Mouse (Mus musculus) lung, postnatal 0 days (tissue): Measurements from ENCODE around the gene Rprd2. TPM values are rescaled to one million over a fixed set of nuclear protein-coding genes. Genes with fewer than 3 reads are reported as not detected.

Experiments used
- ATAC-seq: fragments of 200-750 bp; cut with Nextera tagmentation; 2 replicates; pipeline ENCODE4 v1.8.0; 2017; ENCODE audit warnings: moderate library complexity
- DNase-seq: peaks from one replicate; pipeline ENCODE4 v3.0.0-alpha.2; 2016; ENCODE audit warnings: low spot score
- H3K27ac ChIP-seq: fragments of 300-500 bp; sonication (generic); 2 replicates; pipeline ENCODE4 v1.5.1; 2014; ENCODE audit warnings: antibody characterized with exemption, mild to moderate bottlenecking, low read length, mixed read lengths
- H3K27me3 ChIP-seq: fragments of 300-500 bp; sonication (generic); replicated peaks from 2 replicates; pipeline ENCODE4 v1.6.1; 2014; ENCODE audit warnings: low read length, mixed read lengths; ENCODE audit not compliant: insufficient read depth
- H3K36me3 ChIP-seq: fragments of 300-500 bp; sonication (generic); 2 replicates; pipeline ENCODE4 v1.6.1; 2014; ENCODE audit warnings: low read length, mixed read lengths; ENCODE audit not compliant: insufficient read depth
- H3K4me1 ChIP-seq: fragments of 300-500 bp; sonication (generic); 2 replicates; pipeline ENCODE4 v1.6.1; 2014; ENCODE audit warnings: antibody characterized with exemption, low read depth, low read length, mixed read lengths; ENCODE audit not compliant: insufficient read depth
- H3K4me2 ChIP-seq: fragments of 300-500 bp; sonication (generic); replicated peaks from 2 replicates; pipeline ENCODE4 v1.6.1; 2014; ENCODE audit warnings: low read depth, mild to moderate bottlenecking, low read length, moderate library complexity, mixed read lengths
- H3K4me3 ChIP-seq: fragments of 300-500 bp; sonication (generic); 2 replicates; pipeline ENCODE4 v1.5.1; 2014; ENCODE audit warnings: low read depth, low read length
- H3K9ac ChIP-seq: fragments of 300-500 bp; sonication (generic); replicated peaks from 2 replicates; pipeline ENCODE4 v1.6.1; 2014; ENCODE audit warnings: low read depth, mild to moderate bottlenecking
- H3K9me3 ChIP-seq: fragments of 300-500 bp; sonication (generic); 2 replicates; pipeline ENCODE4 v1.6.1; 2016; ENCODE audit warnings: low read length, mixed read lengths
- CTCF ChIP-seq: IDR thresholded peaks from 2 replicates; pipeline ENCODE4 v1.5.1; 2016; ENCODE audit warnings: antibody characterized with exemption, mild to moderate bottlenecking
- EP300 ChIP-seq: IDR thresholded peaks from 2 replicates; pipeline ENCODE4 v1.6.1; 2016; ENCODE audit warnings: antibody characterized with exemption, mild to moderate bottlenecking, control low read depth
- WGBS: fragments of 180-500 bp; shearing (Covaris S2); extraction: QIAGEN DNeasy Blood & Tissue Kit; methylation state at CpG from one replicate; pipeline ENCODE4 v1.1.7; 2014; 5-methylcytosine and 5-hydroxymethylcytosine counted together
- polyA plus RNA-seq: library from polyadenylated mRNA; unstranded; fragments of >200 nt; fragmentation: Nextera tagmentation; extraction: Ambion mirVana; gene quantifications from 2 replicates; pipeline ENCODE4 v1.2.1, GENCODE M21; 2015

Gene Rprd2
- 12.9 and 14.0 TPM in 2 replicates for polyA plus RNA-seq

DNA sequence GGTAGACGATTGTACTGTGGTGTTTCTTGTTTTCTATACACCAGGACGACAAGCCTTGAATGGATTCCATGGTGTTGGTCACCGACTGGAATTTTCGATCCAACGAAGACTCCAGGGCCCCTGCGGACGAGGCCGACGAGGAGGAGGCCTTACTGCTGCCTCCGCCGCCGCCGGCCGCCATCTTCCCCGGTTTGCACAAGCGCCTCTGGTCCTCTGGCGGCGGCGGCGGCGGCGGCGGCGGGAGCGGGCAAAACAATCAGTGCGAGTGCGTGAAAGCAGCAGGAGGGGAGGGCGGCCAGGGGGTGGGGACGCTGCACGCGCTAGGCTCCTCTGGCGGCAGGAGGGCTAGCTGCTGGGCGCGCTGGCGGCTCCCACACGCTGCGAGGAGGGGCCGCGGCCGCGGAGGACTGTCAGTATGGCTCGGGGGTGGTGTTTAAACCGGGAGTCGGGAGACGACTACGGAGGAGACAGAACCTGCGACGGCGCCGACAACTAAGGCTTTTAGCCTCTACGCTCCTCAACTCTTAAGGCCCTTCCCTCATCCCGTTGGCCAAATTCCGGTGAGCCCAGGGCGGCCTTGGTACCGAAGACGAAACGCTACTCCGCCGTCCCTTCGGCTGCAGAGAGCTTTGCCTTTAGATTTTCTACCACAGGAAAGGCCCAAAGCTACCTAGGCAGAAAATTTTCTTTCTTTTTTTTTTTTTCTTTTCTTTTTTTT is at the start of gene Rprd2:
Gene Rprd2 (minus strand): TSS at position 293 of the 718 bp plus-strand sequence.
- peak; percentile 87 for DNase-seq
- H3K9me3 ChIP-seq = no peaks in the 10 kb centered on the region
- ATAC-seq = peak; percentile 43
- H3K27ac ChIP-seq = peak within 1 kb of the TSS; percentile 100
- peaks cover 10% of the 10 kb centered on the region; the same call in 1 of the 2 replicates for H3K4me1 ChIP-seq
- H3K27me3 ChIP-seq = no peaks in the 10 kb centered on the region
- no peaks in the 10 kb centered on the region for H3K36me3 ChIP-seq
- peak within 1 kb of the TSS; percentile 97 for H3K9ac ChIP-seq
- H3K4me2 ChIP-seq = peak within 1 kb of the TSS; percentile 67
- TF ChIP-seq EP300 = no peak
- no peak for TF ChIP-seq CTCF
- H3K4me3 ChIP-seq = peak within 1 kb of the TSS; percentile 82
- WGBS = under 1% methylated on average over 50 of the region's 60 CpGs

GRCm38 (mm10) chr3:95867408-95867807 is 48.7 kb upstream of the Rprd2 start:
- Histone ChIP-seq H3K27me3 (no peaks in the 10 kb centered on the region), H3K9ac (no peak overlapping the region), H3K9me3 (no peaks in the 10 kb centered on the region), H3K4me1 (peaks cover 5% of the 10 kb centered on the region), H3K27ac (no peak overlapping the region), H3K36me3 (0 out of 2 replicates have a peak, but pooled peaks cover 8% of the 10 kb centered on the region), H3K4me3 (no peak overlapping the region), H3K4me2 (no peak overlapping the region)
- no peak for ATAC-seq
- DNase-seq = no peak
- WGBS = 89% methylated on average over 2 of the region's 2 CpGs
- TF ChIP-seq CTCF = no peak
- TF ChIP-seq EP300 = no peak

DNA sequence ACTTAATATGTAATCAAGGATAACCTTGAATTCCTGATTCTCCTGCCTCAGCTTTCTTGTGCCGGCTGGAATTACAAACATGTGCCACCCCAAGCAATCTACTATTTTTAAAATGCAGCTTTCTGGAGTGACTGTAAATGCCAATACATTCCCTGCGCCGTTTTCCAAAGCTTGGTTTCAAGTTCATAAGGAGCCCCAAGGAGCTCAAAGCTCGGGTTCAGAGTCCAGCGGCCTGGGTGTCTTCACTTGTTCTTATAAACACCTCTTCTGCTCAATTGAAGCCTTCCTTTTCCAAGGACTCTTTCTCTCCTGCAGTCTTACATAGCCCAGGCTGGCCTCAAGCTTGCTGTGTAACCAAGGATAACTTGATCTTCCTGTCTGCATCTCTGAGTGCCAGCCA is 47.4 kb upstream of the Rprd2 start:
- H3K4me2 ChIP-seq = no peak overlapping the region
- no peak for DNase-seq
- no peak overlapping the region for H3K4me3 ChIP-seq
- H3K27ac ChIP-seq = no peak overlapping the region
- ATAC-seq = no peak
- WGBS = 85% methylated on average over 5 of the region's 5 CpGs
- no peaks in the 10 kb centered on the region for H3K4me1 ChIP-seq
- no peak for TF ChIP-seq CTCF
- no peak for TF ChIP-seq EP300
- H3K9me3 ChIP-seq = no peaks in the 10 kb centered on the region
- H3K27me3 ChIP-seq = no peaks in the 10 kb centered on the region
- no peak overlapping the region for H3K9ac ChIP-seq
- 0 out of 2 replicates have a peak, but pooled peaks cover 8% of the 10 kb centered on the region for H3K36me3 ChIP-seq

DNA sequence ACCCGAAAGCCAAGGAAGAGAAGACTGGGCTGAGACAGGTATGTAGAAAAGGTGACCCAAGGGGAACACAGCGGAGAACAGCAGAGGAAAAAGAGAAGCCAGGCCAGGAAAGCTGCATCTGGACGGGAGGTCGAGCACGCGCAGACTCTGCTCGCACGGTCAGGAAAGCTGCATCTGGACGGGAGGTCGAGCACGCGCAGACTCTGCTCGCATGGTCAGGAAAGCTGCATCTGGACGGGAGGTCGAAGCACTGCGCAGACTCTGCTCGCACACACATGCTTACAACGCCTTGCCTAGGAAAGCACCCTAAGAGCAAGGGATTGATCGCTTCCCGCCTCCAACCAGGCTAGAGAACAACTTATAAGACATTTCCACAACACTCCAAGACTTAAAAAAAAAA is 46.9 kb upstream of the Rprd2 start:
- ATAC-seq (no peak), DNase-seq (no peak)
- no peak for TF ChIP-seq CTCF
- no peak for TF ChIP-seq EP300
- H3K9ac ChIP-seq = no peak overlapping the region
- no peaks in the 10 kb centered on the region for H3K4me1 ChIP-seq
- H3K9me3 ChIP-seq = no peaks in the 10 kb centered on the region
- 86% methylated on average over 20 of the region's 20 CpGs for WGBS
- H3K4me2 ChIP-seq = no peak overlapping the region
- no peak overlapping the region for H3K4me3 ChIP-seq
- no peak overlapping the region for H3K27ac ChIP-seq
- H3K27me3 ChIP-seq = no peaks in the 10 kb centered on the region
- H3K36me3 ChIP-seq = 0 out of 2 replicates have a peak, but pooled peaks cover 8% of the 10 kb centered on the region

DNA sequence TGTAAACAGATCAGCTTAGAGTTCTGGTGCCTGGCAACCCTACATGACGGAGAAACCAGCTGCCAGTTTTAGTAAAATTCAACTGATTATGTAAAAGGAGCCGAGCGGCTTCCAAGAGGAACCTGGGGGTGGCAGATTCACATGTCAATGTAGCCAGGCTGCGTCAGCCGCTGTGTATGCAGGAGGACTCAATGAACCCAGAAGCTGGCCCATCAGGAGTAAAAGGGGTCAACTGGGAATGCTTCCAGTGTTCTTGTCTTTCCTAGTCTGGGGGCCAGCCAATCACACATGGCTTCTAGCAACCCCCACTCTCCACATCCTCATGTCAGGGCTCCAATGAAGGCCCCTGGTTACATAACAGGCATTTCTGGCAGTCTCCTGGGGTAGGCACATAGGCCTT is 46.4 kb upstream of the Rprd2 start:
- Histone ChIP-seq H3K4me3 (no peak overlapping the region), H3K9me3 (no peaks in the 10 kb centered on the region), H3K27ac (no peak overlapping the region), H3K4me2 (no peak overlapping the region), H3K9ac (no peak overlapping the region), H3K27me3 (no peaks in the 10 kb centered on the region), H3K4me1 (no peaks in the 10 kb centered on the region), H3K36me3 (0 out of 2 replicates have a peak, but pooled peaks cover 8% of the 10 kb centered on the region)
- DNase-seq (no peak), ATAC-seq (no peak)
- 75% methylated on average over 5 of the region's 5 CpGs for WGBS
- no peak for TF ChIP-seq EP300
- TF ChIP-seq CTCF = no peak

GRCm38 (mm10) chr3:95863578-95863977 is 44.9 kb upstream of the Rprd2 start:
- Histone ChIP-seq H3K4me2 (no peak overlapping the region), H3K4me1 (no peaks in the 10 kb centered on the region), H3K9me3 (no peaks in the 10 kb centered on the region), H3K4me3 (no peak overlapping the region), H3K9ac (no peak overlapping the region), H3K36me3 (0 out of 2 replicates have a peak, but pooled peaks cover 8% of the 10 kb centered on the region), H3K27ac (no peak overlapping the region), H3K27me3 (no peaks in the 10 kb centered on the region)
- 63% methylated on average over 7 of the region's 7 CpGs for WGBS
- TF ChIP-seq EP300 (no peak), CTCF (no peak)
- no peak for DNase-seq
- no peak for ATAC-seq
